Mouse (Mus musculus): ENCODE measurements around the gene Plekhs1.
A peak's percentile ranks its signal among the peaks of the same experiment; 100 is the strongest.
"Not testable (repeated sequence)": the region's sequence is repeated elsewhere in the genome, so short reads cannot be mapped to it uniquely, and the experiment has no call there.

Plekhs1 gene

GRCm38 (mm10) chr19:56513527-56513926 lies 52.1 kb downstream of the Plekhs1 start:
- not testable (repeated sequence) for DNase-seq (ENCODE audit: low read depth, low spot score)

GRCm38 (mm10) chr19:56519408-56519807 lies 58.0 kb downstream of the Plekhs1 start:
- DNase-seq (ENCODE audit: low read depth, low spot score): not testable (repeated sequence)

- not testable (repeated sequence) for DNase-seq (ENCODE audit: low read depth, low spot score)
Observed at GRCm38 (mm10) chr19:56530529-56530928, 69.1 kb downstream of the Plekhs1 start.

GRCm38 (mm10) chr19:56531251-56531650 lies 69.8 kb downstream of the Plekhs1 start:
- no peak for DNase-seq (ENCODE audit: low read depth, low spot score)

- no peak for DNase-seq (ENCODE audit: low read depth, low spot score)
Observed at GRCm38 (mm10) chr19:56533291-56534071, 72.0 kb downstream of the Plekhs1 start.

GRCm38 (mm10) chr19:56534337-56534736 lies 72.9 kb downstream of the Plekhs1 start:
- no peak for DNase-seq (ENCODE audit: low read depth, low spot score)

- DNase-seq (ENCODE audit: low read depth, low spot score): no peak
Observed at GRCm38 (mm10) chr19:56535064-56535463, 73.6 kb downstream of the Plekhs1 start.

- peak; percentile 53 for DNase-seq (ENCODE audit: low read depth, low spot score)
Observed at GRCm38 (mm10) chr19:56535765-56536164, 74.3 kb downstream of the Plekhs1 start.
